Mouse (Mus musculus) liver, embryonic 14.5 days (tissue): ENCODE measurements around the gene Hoxb2. TPM values are rescaled to one million over a fixed set of nuclear protein-coding genes. Genes with fewer than 3 reads are reported as not detected.

ENCODE experiments used
- ATAC-seq: fragments of 200-750 bp; cut with Nextera tagmentation; 2 replicates; pipeline ENCODE4 v1.8.0; 2017; ENCODE audit warnings: moderate number of reproducible peaks, mild to moderate bottlenecking, moderate library complexity; ENCODE audit not compliant: insufficient read depth
- DNase-seq, 3 experiments: peaks; one replicate each; pipeline ENCODE4 v3.0.0-alpha.2; 2012 to 2013; ENCODE audit warnings: low read depth in 3 of 3, low spot score in 3 of 3
- H3K27ac ChIP-seq: fragments of 300-500 bp; sonication (generic); 2 replicates; pipeline ENCODE4 v1.5.1; 2014; ENCODE audit warnings: moderate library complexity, mild to moderate bottlenecking, control low read depth, inconsistent platforms
- H3K27me3 ChIP-seq: fragments of 300-500 bp; sonication (generic); 2 replicates; pipeline ENCODE4 v1.6.1; 2014; ENCODE audit warnings: mild to moderate bottlenecking, low read length, moderate library complexity; ENCODE audit not compliant: control insufficient read depth, insufficient read depth
- H3K36me3 ChIP-seq: fragments of 300-500 bp; sonication (generic); replicated peaks from 2 replicates; pipeline ENCODE4 v1.6.1; 2014; ENCODE audit warnings: low read depth; ENCODE audit not compliant: control insufficient read depth, insufficient read depth
- H3K4me1 ChIP-seq, 2 experiments: fragments of 200-500 bp in 1 of 2; fragments of 300-500 bp in 1 of 2; sonication (generic) in 1 of 2; replicated peaks; 2 replicates each; pipeline ENCODE4 v1.6.1; 2012 to 2014; ENCODE audit warnings: antibody characterized with exemption in 1 of 2, inconsistent platforms in 1 of 2, low read length in 1 of 2; ENCODE audit not compliant: control insufficient read depth in 2 of 2, insufficient read depth in 2 of 2
- H3K4me2 ChIP-seq: fragments of 300-500 bp; sonication (generic); 2 replicates; pipeline ENCODE4 v1.6.1; 2014; ENCODE audit warnings: low read depth, mild to moderate bottlenecking, control low read depth, moderate library complexity
- H3K4me3 ChIP-seq, 2 experiments: fragments of 200-500 bp in 1 of 2; fragments of 300-500 bp in 1 of 2; sonication (generic) in 1 of 2; 2 replicates each; pipeline ENCODE4 v1.5.1; 2012 to 2014; ENCODE audit warnings: low read depth in 2 of 2, low read length in 2 of 2, mild to moderate bottlenecking in 2 of 2, control low read depth in 1 of 2, inconsistent platforms in 1 of 2, moderate library complexity in 1 of 2; ENCODE audit not compliant: insufficient read depth in 1 of 2
- H3K9ac ChIP-seq: fragments of 300-500 bp; sonication (generic); replicated peaks from 2 replicates; pipeline ENCODE4 v1.6.1; 2014; ENCODE audit warnings: mild to moderate bottlenecking, control low read depth, moderate library complexity
- H3K9me3 ChIP-seq: fragments of 300-500 bp; sonication (generic); 2 replicates; pipeline ENCODE4 v1.6.1; 2016; ENCODE audit warnings: low read length, mixed read lengths; ENCODE audit not compliant: control insufficient read depth
- CTCF ChIP-seq: IDR thresholded peaks from 2 replicates; pipeline ENCODE4 v1.5.1; 2016; ENCODE audit warnings: antibody characterized with exemption, low read depth, control low read depth
- EP300 ChIP-seq: IDR thresholded peaks from 2 replicates; pipeline ENCODE4 v1.6.1; 2016; ENCODE audit warnings: antibody characterized with exemption, low read depth
- WGBS: fragments of 180-500 bp; shearing (Covaris S2); extraction: QIAGEN DNeasy Blood & Tissue Kit; methylation state at CpG from one replicate; pipeline ENCODE4 v1.1.7; 2014; ENCODE audit not compliant: insufficient replicate concordance; 5-methylcytosine and 5-hydroxymethylcytosine counted together
- polyA plus RNA-seq, 2 experiments: library from polyadenylated mRNA; depleted of rRNA in 1 of 2; stranded (reverse) in 1 of 2; unstranded in 1 of 2; fragments of >200 nt; fragmentation: Nextera tagmentation in 1 of 2; extraction: Ambion mirVana in 1 of 2; gene quantifications; 2 replicates each; pipeline versions ENCODE4 v1.2.1 to v1.2.3; 2012 to 2014

Hoxb2 gene
- polyA plus RNA-seq, 2 experiments: 0.51 to 1.1 TPM

DNA sequence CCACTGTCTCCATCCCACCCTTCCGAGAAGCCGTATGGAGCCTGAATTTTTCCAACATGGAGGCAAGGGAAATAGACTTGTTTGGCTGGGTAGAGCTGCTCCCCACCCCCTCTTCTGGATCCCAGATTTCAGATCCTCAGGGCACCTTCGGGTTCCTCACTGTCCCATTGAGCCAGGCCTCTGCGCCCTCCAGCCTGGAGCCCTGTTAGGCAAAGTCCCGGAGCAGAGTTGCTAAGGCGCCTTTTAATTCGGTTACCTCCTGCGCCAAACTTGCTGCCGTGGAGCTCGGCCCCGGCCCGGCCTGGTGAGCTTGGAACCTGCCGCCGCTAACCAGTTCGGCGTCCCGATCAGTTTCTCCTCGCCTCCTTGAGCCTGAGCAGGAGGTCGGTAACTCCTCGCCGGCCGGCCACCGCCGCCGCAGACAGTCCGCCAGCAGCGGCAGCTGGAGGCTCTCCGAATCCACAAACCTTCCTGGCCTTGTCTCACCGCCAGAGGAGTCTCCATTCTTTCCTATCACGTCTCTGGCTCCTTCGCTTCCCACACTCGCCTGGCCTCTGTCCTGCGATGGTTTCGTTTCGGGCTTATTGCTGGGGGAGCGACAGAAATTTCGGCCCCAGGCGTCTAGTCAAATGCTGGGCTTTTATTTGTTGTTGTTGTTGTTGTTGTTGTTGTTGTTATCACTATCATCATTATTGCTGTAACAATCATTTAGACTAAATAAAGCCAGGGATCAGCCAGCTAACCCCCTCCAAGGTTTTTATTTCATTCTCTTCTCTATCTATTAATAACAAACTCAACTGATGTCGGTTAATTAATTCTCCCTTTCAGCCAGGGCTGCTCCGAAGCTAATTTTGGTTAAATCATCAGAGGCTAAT lies 8.4 kb upstream of the Hoxb2 start:
- Histone ChIP-seq H3K36me3 (no peaks in the 10 kb centered on the region), H3K4me1 (no peaks in the 10 kb centered on the region), H3K27ac (no peak overlapping the region), H3K4me2 (peak overlapping the region; percentile 31), H3K27me3 (peaks cover 94% of the 10 kb centered on the region), H3K4me3 (no peak overlapping the region), H3K9me3 (no peaks in the 10 kb centered on the region), H3K9ac (no peak overlapping the region)
- no peak for TF ChIP-seq CTCF
- TF ChIP-seq EP300: no peak
- DNase-seq (no peak), ATAC-seq (no peak)
- 2% methylated on average over 40 of the region's 40 CpGs for WGBS

DNA sequence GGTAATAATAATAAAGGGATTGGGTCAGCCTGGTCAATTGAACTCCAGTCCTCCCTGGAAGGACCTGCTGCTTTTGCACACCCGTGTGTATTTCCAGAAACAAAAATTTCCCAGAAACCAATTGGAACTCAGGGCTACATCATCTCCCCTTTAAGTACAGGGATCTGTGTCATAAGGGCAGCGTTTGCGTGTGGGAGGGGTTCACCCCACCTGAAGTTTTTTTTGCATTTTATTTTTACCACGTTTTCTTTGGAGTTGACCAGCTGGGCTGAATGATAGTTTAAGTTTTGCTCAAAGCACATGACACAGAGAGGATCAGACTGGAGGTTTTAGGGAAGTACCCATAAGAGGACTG lies 7.8 kb upstream of the Hoxb2 start:
- no peak for TF ChIP-seq CTCF
- no peak for TF ChIP-seq EP300
- Histone ChIP-seq H3K9ac (no peak overlapping the region), H3K27me3 (peaks cover 93% of the 10 kb centered on the region), H3K9me3 (no peaks in the 10 kb centered on the region), H3K4me2 (no peak overlapping the region), H3K36me3 (no peaks in the 10 kb centered on the region), H3K4me1 (no peaks in the 10 kb centered on the region), H3K27ac (no peak overlapping the region), H3K4me3 (no peak overlapping the region)
- DNase-seq: no peak
- no peak for ATAC-seq
- WGBS: 9% methylated on average over 4 of the region's 4 CpGs

GRCm38 (mm10) chr11:96343206-96343745 lies 7.0 kb upstream of the Hoxb2 start:
- no peak for ATAC-seq
- WGBS: 42% methylated on average over 2 of the region's 2 CpGs
- Histone ChIP-seq H3K27me3 (peaks cover 88% of the 10 kb centered on the region), H3K36me3 (no peaks in the 10 kb centered on the region), H3K4me2 (no peak overlapping the region), H3K9ac (no peak overlapping the region), H3K27ac (no peak overlapping the region), H3K9me3 (no peaks in the 10 kb centered on the region), H3K4me1 (no peaks in the 10 kb centered on the region), H3K4me3 (no peak overlapping the region)
- DNase-seq: no peak
- TF ChIP-seq CTCF (no peak), EP300 (no peak)

DNA sequence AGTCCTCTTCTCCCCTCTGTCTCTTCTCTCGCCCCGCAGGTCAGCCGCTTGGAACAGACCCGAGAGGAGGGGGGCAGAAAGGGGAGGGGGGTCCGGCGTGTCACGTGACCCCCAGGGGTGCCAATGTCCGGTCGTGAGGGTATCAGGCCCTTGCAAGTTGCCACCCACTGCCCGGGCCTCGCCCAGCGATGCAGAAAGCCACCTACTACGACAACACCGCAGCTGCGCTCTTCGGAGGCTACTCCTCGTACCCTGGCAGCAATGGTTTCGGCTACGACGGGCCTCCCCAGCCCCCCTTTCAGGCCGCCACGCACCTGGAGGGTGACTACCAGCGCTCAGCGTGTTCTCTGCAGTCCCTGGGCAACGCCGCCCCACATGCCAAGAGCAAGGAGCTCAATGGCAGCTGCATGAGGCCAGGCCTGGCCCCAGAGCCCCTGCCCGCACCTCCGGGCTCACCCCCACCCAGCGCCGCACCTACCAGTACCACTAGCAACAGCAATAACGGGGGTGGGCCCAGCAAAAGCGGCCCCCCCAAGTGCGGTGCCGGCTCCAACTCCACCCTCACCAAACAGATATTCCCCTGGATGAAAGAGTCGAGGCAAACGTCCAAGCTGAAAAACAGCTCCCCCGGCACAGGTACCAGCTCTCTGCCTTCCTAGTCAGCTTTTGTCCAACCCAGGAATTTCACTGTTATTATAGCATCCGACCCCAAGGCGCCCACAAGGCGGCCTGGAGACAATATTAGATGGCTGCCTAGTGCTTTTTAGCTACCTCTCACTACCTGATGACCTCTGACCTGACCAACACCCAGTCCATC lies 6.1 kb upstream of the Hoxb2 start:
- ATAC-seq: no peak
- Histone ChIP-seq H3K27ac (no peak overlapping the region), H3K36me3 (no peaks in the 10 kb centered on the region), H3K4me1 (0 out of 4 replicates have a peak, but pooled peaks cover 0 to 3% of the 10 kb centered on the region in 2 experiments), H3K9ac (no peak overlapping the region), H3K27me3 (peaks cover 92% of the 10 kb centered on the region), H3K9me3 (no peaks in the 10 kb centered on the region), H3K4me2 (no peak overlapping the region), H3K4me3 (no peak overlapping the region)
- no peak for TF ChIP-seq CTCF
- TF ChIP-seq EP300: no peak
- WGBS: 36% methylated on average over 40 of the region's 40 CpGs
- no peak for DNase-seq

- 0 out of 4 replicates have a peak, but pooled peaks cover 0 to 3% of the 10 kb centered on the region in 2 experiments for H3K4me1 ChIP-seq
- WGBS: 50% methylated on average over 6 of the region's 6 CpGs
- H3K9ac ChIP-seq: no peak overlapping the region
- no peak for TF ChIP-seq EP300
- TF ChIP-seq CTCF: no peak
- H3K4me3 ChIP-seq: no peak overlapping the region
- no peaks in the 10 kb centered on the region for H3K36me3 ChIP-seq
- H3K9me3 ChIP-seq: no peaks in the 10 kb centered on the region
- peaks cover 92% of the 10 kb centered on the region for H3K27me3 ChIP-seq
- ATAC-seq (no peak), DNase-seq (no peak)
- H3K27ac ChIP-seq: no peak overlapping the region
- no peak overlapping the region for H3K4me2 ChIP-seq
Observed at GRCm38 (mm10) chr11:96344878-96345159, 5.5 kb upstream of the Hoxb2 start.
